Mouse (Mus musculus): ENCODE results near the gene Gpsm2.

Gpsm2 gene

DNA sequence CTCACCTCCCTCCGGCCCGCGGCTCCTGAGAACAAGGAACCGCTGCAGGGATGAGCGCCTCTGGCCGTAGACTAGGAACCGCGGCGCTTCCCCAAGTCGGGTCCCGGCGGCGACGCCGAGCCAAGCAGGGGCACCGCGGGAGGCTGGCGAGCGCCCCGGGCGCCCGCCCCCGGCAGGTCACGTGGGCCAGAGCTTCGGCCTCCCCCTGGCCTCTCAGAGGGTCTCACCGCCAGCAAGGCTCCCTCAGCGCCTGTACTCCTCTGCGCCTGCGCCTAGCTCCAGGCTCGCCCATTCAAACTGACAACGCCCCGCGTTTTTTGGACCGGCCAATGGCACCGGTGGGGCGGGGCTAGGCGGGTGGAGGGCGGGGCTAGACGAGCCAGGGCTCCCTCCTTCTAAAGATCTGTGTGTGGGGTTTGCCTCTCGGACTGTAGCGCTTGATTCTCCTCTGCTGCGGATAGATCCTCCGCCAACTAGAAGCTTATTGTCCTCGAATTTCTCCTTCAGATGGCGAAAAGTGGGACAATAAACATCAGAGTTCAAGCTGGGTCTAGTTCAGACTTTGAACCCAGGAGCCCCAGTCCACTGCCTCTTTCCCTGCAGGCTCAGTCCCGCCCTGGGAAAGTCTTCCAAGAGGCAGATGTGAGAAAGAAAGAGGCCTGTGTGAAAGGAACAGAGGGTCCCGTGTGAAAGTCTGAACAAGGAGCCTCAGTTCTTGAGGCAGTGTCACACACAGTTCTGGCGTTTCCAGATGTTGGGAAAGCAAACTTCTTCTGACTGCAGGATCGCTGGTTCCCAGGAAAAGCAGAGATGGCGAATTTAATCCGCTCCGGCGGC lies at the start of gene Gpsm2:
TSS of gene Gpsm2 (minus strand) at position 274 of the 837 bp plus-strand sequence.
- DNase-seq (ENCODE audit: low read depth), result peak; percentile 91

DNA sequence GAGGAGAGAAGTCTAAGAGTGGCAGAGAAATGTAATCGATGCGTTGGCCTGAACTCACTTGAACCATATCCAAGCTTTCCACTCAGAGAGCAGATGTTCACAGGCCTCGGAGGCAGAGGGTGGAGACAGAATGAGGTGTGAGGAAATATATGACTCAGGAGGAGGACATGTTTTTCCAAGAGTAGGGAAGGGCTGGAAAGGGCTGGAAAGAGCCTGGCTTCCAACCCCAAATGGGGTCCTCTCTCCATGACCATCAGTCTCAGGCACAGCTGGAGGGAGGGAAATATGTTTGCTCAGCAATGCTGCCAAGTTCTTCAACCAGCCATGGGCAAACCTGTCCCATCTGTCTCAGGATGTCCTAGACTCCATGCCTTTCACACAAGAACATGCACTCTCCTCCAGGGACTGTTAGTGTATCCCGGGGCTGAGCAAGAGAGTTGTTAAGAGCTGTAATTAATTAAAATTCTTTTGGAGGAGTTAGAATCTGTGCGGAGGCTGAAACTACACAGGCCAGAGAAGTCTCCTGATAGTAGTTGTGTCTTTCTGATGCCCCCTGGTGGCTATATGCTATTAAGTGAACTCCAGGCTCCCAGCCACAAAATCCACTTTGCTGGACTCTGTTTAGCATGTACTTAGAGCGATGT lies 48.7 kb upstream of the Gpsm2 start:
- DNase-seq (ENCODE audit: low read depth), result peak; percentile 59

DNA sequence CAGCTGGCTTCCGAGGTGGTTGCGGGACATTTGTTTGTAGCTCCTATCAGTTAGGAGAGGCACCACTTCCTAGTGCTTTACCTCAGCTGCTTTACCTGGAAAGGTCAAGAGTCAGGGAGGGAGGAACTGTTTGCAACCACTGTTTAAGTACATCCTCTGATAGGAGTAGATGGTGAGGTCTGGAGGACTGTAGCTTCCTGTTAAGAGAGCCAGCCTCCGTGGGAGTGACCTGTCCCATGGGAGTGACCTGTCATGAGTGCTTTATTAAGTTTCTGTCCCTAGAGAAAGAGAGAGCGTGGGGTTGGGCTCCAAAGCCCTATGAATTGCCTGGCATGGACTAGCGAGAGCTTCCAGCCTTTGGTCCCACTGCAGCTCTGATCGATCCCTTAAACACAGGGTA lies 47.4 kb upstream of the Gpsm2 start:
- no peak for DNase-seq (ENCODE audit: low read depth)

DNA sequence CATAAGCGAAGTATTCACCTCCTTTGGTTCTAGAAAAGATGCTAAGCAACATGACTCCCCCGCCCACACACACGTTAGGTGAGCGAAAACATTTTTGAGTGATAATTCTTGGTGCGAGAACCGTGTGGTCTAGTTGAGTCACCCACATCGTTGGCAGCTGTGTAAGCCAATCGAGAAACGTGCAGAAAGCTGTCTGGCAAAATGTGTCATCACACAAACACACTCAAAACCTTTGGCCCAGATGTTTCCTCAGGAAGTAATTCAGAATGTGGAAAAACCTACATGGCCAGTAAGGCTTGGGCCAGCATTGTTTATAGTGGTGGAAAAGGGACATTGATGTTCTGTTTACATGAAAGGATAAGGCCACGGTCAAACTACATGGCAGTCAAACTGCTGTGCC lies 45.3 kb upstream of the Gpsm2 start:
- DNase-seq (ENCODE audit: low read depth), result peak; percentile 34

DNA sequence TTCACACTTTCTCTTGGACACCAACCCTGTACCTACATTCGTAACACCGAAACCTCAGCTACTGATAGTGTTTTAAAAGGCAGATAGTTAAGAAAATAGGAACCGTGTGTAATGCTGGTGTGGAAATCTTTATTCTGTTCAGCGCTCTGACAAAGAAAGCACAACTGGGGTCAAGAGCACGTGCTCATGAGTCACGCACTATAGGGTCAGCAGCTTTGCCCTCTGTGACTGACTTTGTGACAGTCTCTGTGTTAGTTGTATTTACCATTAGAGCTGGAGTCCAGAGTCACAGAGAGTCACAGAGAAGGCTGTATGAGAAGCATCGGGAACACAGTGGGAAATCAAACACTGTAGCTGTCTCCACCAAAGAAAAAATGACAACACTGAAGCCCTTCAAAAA lies 44.8 kb upstream of the Gpsm2 start:
- no peak for DNase-seq (ENCODE audit: low read depth)

DNA sequence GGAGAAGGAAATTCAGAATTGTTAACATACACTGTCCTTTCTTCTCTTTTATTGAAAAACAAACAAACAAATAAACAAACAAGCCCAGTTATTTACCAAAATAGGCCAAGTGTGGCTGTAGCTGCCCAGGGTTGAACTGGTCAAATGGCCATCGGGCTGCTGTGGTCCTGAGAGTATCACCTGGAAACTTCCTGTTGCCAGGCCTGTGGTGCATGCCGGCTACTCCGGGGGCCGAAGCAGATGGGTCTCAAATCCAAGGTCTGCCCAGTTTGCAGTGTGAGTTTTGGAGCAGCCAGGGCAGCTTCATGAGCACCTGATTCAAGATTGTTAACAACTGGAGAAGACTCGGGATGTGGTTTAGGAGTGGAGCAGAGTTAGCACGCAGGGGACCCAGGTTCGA lies 43.4 kb upstream of the Gpsm2 start:
- DNase-seq (ENCODE audit: low read depth), result no peak

DNA sequence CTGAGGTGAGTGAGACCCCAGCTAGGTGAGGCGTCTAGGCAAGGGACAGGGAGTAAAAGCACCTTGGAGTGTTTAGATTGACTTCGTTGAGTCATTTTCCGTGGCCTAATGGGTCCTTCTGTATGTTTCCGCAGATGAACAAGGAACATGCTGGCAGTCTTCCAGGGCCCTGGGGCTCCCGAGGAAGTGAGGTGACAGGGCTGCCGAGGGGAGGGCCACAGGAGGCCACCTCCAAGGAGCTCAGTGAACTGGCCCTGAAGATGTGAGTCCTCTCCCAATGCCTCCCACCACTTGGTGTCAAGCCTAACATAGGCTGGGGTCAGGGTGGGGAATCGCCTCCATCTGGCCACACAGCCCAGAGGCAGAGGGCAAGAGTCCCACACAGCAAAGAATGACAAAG lies 42.9 kb upstream of the Gpsm2 start:
- DNase-seq (ENCODE audit: low read depth), result no peak

DNA sequence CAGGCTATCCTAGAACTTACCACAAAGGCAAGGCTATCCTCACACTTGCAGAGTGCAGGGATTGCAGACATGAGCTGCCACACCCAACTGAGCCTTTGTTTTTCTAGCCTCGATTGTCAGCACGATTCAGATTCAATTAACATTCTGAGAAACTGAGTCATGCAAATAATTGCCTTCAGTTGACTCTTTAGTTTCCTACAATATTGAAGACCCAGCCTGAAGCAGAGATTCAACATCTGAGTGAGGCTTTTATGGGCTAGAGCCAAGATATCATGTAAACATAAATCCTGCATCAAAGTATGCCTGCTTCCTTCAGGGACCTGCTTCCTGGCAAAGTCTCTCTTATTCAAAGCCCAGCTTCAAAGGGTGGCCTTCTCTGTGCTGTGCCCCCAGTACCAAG lies 41.6 kb upstream of the Gpsm2 start:
- no peak for DNase-seq (ENCODE audit: low read depth)

DNA sequence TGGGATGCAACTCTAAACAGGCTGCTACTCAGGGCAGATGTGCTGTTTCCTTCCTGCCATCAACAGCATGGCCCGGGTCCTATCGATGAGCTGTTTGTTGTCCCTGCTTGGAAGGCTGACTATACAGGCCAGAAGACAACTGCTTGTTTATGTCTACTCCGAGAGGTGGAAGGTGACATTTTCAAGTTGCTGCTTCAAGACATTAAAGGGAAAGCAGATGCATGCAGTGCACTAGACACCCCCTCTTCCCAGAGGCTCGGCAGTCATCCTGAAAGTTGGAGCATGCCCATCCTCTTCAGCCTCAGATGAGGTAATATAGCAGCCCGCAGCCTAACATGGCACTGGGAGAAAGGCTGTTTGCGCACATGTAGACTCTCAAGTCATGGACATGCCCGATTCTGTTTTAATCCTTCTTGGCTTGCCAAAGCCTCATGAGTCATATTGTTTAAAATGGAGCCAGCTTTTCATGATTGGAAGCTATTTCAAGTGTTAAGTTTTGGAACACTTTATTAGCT lies 40.5 kb upstream of the Gpsm2 start:
- no peak for DNase-seq (ENCODE audit: low read depth)

DNA sequence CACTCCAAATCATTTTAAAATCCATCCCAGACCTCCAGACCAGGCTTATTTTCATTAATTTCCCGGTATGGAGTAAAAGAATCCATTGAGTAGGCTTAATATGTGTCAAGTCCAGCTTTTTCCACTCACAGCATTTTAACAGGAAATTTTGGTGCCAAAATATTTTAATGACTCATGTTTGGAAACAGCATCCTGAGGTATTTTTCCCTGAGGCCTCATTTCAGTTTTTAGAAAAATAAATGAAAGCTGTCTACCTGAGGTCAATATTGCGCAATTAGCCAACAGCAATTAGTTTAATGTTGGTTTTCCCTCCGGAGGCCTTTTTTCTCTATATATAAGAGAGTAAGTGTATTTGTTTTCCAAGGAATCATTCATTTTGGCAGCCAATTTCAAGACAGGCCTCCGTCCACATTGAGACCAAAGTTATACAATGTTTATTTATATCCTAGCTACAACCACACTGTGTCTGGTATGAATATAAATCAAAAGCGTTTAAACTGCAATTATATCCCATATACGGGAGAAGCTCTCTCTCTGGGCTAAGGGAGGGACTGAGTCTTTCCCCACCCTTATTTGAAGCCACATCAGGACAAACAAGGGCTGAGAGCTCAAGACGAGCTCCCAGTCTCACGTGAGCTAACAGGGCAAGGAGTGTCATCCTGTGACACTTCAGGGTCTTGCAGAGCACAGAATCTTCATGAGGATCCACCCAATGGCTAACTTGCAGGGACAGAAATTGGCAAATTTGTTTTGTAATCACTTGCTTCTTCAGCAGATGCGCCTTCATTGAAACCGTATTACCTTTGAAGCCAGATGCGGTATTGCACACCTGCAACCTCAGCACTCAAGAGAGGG lies 37.7 kb upstream of the Gpsm2 start:
- no peak for DNase-seq (ENCODE audit: low read depth)

DNA sequence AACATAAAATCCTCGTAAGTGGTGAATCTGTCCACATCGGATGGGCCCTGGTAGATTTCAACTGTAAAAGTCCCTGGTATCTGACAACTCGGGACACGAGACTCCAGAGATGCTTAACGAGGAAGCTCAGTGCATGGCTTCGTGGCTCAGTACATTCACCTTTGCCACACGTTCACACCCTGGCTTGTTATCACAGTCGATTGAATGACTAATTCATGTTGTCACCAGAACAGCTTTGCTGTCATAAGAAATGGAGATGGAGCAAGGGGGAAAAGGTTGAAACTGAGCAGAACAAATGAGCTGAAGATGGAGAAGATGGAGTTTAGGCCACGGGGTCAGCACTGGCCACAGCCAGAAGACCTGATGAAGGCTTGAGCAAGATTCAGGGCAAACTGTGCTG lies 35.5 kb upstream of the Gpsm2 start:
- no peak for DNase-seq (ENCODE audit: low read depth)

DNA sequence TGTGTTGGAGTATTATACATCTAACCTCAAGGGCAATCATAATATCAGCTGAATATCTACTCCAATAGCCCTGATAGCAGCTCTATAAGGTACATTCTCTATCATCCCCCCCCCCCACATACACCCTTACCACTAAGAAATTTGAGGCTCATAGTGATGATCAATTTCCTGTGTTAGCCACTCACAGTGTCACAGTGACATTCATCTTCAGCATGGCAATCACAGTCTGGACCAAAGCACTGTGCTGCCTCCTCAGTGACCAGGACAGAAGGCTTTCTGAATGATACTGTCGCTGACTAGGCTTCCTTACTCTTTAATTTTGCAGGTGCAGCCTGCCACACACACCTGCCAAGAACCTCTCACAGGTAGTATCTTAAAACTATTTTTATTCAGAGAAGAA lies 34.0 kb upstream of the Gpsm2 start:
- no peak for DNase-seq (ENCODE audit: low read depth)

DNA sequence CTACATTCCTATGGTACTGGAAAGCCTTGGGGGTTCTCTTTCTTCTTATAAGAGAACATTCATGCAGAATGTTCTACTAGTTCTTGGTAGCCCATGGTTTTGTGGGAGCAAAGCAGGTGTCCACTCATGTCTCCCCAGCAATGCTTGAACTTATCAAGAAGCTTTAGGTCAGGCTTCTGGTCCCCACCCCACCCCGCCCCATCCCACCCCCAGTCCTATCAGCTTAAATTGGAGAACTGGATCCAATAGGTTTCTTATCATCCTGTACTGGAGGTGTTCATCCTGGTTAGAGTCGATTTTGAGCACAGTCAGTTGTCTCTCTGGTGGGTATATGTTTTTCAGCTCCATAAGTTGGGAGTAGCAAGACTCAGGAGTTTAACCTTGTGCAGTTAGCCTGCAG lies 33.4 kb upstream of the Gpsm2 start:
- no peak for DNase-seq (ENCODE audit: low read depth)

DNA sequence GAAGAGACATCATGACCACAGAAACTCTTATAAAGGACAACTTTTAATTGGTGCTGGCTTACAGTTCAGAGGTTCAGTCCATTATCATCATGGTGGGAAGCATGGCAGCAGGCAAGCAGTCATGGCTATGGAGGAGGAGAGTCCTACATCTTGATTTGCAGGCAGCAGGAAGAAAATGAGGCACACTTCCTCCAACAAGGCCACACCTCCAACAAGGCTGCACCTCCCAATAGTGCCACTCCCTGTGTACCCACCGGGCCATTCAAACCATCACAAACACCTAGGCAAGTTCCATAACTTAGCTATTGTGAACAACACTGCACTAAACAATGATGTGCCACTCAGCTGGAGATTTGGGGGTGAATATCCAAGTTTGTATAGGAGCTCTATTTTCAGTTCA lies 32.4 kb upstream of the Gpsm2 start:
- DNase-seq (ENCODE audit: low read depth), result no peak

DNA sequence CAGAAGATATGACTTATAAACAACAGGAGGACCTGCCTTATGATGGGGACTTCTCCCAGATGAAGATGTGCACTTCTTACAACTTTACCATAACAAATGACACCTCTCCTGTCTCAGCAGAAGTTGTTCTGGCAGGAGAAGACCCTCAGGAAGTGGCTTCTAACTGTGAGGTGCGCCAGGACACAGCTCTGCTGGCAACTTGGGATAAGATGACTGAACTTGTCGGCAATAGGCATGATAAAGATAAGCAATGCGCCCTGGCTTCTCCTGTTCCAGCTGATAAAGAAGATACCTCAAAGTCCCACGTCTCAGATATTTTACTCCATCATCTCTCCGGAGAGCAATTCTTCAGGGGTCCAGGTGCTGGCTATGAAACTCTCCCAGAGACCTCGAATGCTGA lies 29.6 kb upstream of the Gpsm2 start:
- DNase-seq (ENCODE audit: low read depth), result no peak

DNA sequence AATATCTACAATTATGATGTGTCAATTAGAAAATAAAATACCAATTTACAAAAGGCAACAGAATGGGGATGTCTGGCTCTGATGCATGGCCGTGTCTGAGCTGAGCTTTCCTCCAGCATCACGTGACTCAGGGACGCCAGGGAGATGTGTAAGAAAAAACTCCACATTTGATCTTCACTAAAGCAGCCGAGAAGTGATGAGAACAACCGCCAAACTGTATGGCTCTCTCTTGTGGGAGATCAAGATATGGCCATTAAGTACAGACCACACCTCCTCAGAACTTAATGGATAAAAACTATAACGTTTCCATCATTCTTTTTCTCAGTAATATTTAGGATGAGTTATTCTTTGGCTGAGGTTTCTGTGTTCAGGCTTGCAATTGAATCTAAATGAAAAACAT lies 29.0 kb upstream of the Gpsm2 start:
- no peak for DNase-seq (ENCODE audit: low read depth)

DNA sequence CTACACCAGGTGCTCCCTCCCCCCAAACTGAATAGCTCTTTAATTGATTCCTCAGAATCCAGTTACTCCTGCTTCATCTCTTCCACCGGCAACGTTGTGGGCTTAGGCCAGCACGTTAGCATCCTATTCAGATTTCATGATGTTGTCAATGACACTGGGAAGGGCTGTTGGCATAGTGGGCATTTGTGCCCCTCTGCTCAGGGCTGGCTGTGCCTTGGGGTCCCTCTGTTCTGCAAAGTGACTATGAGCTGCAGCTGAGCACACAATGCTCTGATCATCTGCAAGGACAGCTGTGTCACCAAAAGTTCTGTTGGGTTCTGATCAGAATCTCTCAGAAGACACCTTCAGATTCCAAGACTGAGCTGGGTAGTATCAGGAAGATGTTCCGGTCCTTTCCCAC lies 22.0 kb upstream of the Gpsm2 start:
- no peak for DNase-seq (ENCODE audit: low read depth)

DNA sequence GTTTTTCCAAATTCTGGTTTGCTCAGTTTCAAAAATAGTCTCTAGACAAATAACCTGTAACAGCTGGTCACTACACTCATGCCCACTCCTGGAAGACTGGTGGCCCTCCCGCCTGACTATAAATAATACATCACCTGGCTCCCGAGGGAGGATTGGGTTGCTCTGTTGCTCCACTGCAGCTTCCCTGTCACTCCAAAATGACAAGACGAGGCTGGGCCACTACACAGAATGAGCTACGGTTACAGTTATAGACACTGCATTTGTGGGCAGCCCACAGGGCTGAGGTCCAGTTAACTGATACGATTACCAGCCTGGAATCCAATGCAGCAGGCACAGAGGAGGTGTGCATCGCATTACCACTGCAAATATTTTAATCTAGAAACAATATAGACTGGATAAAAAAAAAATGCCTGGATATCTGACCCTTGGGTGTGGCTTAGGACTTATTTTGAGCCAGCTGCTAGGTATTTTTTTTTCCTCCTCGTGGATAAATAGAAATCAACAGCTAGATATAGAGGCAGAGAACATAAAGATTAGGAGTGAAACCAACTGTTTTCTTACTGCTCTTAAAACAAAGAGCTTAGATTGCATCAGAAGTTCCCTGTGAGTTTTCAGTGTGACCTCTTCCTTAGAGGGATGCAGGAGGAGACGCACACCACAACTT lies 17.1 kb upstream of the Gpsm2 start, which contains the start of gene Aknad1:
TSS of gene Aknad1 (plus strand) at position 614 of the 664 bp plus-strand sequence.
- no peak for DNase-seq (ENCODE audit: low read depth)

DNA sequence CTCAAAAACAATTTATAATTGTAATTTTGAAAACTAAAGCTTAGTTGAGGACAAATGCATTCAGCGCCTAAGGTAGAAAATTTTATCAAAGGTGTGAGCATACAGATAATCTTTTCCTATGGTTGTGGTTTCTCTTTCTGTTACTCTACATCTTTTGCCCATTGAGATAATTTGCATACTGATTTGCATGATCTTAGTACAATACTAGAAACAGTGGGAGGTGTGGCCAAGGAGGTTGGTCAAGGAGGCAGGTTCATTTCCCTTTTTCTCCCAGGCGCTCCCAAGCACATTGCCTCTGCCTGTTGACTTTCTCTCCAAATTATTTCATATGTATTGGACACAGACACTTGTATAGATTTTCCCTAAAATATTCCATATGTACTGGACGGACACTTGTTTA lies 15.7 kb upstream of the Gpsm2 start:
- no peak for DNase-seq (ENCODE audit: low read depth)

DNA sequence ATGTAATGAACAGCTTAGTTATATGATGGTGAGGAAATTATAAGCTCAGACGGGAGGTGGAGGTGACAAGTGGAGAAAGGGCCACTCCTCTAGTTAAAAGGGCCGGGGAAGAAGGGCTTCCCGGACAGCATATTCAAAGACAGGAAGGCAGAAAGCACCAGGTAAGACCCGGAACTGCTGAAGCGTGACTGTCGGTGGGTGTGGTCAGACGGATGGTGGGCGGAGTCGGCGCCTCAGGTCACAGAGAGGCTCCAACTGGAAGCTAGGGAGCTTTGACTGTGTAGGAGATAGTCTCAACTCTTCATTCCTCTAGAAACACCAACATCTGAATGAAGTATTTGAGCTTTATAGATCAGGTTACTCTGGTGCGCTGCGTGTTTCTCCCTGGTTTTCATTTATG lies 8.2 kb upstream of the Gpsm2 start:
- DNase-seq (ENCODE audit: low read depth), result no peak

DNA sequence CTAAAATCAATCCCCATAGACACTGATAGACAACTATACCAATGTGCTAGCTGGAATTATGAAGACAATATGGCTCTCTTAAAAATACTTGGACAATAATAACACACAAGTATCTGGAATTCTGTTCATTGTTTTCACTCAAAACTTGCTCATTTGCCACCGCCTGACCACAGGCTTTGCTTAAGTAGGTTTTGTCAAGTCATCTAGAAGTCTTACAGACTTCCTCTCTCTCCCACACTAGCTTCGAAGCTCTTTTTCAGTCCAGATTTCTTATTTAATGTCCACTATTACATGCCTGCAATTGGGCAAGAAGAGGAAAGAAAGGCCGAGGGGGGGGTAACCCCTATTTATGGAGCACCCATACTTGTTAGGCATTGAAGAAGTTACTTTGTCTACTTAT lies 5.7 kb upstream of the Gpsm2 start:
- DNase-seq (ENCODE audit: low read depth), result no peak

DNA sequence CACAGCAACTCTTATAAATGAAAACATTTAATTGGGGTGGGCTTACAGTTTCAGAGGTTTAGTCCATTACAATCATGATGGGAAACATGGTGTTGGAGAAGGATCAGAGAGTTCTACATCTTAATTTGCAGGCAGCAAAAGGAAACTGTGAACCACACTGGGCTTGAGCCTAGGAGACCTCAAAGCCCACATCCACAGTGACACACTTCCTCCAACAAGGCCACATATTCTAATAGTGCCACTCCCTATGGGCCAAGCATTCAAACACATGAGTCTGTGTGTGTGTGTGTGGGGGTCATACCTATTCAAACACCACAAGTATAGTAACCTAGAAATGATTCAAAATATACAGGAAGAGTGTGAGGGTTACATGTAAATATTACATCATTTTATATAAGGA lies 5.2 kb upstream of the Gpsm2 start:
- DNase-seq (ENCODE audit: low read depth), result no peak
